Mouse (Mus musculus) embryo, embryonic 9.5 days (tissue): ENCODE data around the gene Scn5a.
A peak's percentile ranks its signal among the peaks of the same experiment; 100 is the strongest.

Experiments
- DNase-seq: peaks from one replicate; pipeline ENCODE4 v3.0.0-alpha.2; 2017; ENCODE audit errors: extremely low spot score

Scn5a gene

DNA sequence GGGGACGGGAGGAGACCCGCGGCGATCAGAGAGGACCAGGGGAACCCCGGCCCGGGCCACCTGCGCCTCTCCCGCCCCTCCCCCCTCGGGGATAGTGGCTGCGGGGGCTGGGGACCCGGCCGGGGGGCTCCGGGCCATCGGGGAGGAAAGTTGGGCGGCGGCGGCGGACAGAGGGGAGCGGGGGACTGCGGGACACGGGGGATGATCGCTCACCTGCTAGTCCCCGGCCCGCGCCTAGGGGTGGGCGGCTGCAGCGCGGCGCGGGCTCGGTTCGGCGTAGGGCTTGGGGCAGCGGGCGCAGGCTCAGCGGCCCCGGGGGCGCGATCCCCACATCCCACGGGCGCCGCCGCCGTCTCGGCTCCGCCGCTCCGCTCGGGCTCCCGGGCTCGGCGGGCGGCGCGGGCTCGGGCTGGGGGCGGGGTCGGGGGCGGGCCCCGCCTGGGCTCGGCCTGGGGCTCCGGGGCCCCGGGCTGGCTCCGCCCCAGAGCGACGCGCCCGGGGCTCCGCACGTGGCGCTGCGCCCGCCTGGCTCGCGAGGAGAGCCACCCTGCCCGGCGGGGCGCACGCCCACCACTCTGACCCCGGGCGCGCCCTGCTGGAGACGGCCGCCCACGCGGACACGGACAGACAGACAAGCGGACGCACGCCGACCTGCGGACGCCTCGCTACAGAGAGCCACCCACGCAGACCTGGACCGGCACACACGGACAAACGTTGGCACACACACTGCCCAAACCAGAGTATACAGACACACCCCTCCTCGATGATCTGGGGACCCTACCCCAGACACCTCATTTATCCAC lies at the start of gene Scn5a:
TSS of gene Scn5a (minus strand) at position 381 of the 803 bp plus-strand sequence.
- no peak for DNase-seq

DNA sequence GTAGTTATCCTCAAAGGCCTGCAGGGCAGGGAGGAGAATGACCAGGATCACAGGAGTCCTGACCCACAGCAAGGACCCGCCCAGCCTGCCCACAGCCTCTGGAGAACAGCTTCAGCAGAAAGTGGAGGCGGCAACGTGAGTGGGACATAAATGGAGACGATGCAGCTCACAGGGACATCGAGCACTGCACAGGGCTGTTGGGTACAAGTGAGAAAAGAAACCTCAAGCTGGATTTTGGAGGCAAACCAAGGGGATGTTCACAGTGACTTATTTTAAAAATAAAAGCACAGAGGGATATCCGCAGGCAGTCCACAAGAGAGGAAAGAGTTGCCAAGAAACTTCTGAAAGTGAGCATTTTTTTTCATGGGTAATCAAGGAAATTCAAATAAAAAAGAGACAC lies 48.4 kb upstream of the Scn5a start:
- no peak for DNase-seq

DNA sequence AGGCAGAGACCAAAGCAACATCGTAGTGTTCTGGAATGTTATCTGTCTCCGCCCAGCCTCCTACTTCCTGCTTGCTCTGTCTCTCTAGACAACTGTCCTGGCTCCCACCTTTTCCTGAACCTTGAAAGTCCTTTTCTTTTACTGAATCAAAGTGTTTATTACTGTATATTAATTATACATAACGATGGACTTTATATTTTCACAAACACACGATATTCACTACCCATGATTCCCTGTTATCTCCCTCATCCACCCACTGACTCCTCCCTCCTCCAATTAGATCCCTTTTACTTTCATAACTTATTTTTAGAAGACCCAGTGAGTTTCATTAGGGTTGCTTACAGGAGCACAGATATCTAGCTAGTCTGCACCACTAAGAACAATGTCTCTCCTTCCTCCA lies 45.3 kb upstream of the Scn5a start:
- no peak for DNase-seq

DNA sequence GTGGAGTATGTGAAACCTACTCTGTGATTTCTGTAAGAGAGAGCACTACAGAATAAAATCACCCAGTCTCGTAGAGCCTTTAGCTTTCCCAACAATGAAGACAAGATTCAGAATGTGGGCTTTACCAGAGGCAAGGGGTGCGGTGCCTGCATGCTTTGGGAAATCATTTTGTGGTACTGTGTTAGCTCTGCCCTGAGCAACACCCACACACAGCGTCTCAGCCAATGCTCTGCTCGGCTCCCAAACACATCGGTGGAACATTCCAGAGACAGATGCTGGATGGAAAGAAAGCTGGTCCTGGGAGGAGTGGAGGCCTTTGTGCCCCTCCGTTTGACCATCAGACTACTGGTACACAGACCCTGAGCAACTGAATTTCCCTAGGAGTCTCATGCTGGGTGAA lies 36.0 kb upstream of the Scn5a start:
- no peak for DNase-seq

DNA sequence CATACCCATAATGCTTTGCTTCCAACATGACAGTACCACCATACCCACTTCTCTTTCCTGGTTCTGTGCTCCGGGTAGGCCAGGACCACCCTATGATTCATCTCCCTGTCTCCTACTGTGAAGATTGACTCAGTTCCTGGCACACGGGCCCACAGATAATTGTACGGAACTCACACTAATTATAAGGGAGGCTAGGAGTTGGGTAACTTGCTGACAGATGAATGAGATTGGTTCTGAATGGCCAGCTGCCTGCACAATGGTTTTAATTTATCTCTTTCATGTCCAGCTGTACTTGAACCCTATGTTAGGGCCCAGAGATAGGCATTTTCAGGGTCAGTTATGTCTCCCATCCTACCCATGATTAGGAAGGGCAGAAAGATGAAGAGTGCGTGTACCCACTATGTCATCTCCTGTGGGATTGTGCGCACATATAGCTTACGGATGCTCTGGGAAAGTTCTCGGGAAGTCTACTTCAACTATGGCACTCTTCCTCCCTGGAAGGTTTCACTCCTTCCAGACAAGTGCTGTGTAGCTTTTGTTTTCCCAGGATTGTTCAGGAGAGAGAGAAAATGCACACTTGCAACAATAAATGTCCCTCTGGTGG lies 31.8 kb upstream of the Scn5a start:
- DNase-seq: no peak

DNA sequence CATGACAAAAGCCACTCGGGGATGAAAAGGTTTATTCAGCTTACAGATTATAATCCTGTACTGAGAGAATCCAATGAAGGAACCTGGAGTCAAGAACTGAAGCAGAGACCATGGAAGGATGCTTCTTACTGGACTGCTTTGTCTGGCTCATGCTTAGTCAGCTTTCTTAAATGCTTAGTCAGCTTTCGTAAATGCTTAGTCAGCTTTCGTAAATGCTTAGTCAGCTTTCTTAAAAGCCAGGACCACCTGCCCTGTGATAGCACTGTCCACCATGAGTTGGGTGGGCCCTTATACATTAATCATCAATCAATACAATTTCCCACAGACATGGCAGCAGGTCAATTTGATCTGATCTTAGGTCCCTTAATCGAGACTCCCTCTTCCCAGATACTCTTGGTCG lies 28.1 kb upstream of the Scn5a start:
- no peak for DNase-seq

DNA sequence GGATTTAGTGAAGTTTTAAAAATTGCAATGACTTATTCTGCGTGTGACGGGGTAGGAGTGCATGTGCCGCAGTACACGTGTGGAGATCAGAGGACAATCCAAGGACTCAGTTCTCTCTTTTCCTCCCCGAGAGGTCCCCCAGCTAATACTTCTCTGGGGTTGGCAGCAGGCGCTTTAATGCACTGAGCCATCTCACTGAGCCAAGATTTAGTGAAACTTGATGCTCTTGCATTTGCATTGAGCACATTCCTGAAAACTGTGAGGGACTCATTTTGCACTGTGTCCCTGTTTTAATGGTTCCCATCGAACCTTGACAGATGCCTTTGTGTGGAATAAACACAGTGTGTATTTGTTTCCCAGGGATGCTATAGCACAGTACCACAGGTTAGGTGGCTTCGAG lies 25.8 kb upstream of the Scn5a start:
- no peak for DNase-seq

DNA sequence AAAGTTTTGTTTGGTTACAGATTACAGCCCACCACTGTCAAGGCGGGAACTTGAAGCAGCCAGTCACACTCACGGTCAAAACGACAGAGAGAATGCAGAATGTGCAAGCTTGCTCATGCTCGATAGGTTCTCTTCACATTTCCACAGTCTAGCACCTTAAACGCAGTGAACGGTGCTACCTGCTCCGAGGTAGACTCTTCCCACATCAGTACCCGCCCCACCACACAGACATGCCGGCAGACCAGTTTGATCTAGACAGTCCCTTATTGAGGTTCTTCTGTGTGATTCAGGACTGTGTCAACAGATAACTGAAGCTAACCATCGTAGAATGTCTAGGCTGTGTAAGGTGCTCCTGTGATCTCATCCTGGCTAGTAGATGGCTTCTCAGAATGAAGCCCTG lies 19.7 kb upstream of the Scn5a start:
- DNase-seq: no peak

DNA sequence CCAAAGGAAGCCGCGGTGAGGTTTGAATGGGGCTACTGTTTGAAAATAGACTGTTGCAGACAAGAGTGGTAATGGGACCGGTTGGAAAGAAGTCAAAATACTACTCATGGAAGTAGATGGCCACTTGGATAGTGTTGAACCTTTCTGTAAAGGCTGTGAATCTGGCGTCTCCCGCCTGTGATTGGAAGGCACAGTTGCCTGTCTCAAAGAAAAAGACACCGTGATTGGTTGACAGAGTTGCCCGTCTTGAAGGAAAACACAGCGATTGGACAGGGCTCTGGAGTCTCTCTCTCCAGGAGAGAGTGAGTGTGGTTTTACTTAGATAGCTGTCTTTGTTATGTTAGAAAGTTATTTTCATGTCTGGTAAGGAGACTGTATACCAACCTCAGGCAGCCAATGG lies 18.5 kb upstream of the Scn5a start:
- DNase-seq: no peak

DNA sequence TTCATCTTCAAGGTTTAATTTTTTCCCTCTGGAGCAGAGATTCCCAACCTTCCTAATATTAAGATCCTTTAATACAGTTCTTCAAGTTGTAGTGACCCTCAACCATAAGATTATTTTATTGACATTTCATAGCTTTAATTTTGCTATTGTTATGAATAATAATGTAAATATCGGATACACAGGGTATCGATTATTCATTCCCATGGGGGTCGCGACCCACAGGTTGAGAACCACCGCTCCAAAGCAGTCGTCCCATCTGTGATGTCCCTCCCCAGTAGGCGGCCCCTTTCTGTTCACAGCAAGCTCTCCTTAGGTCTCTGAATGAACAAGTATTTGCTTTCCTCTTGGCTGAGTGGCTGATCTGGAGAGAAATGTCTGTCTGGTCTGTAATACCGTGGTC lies 10.8 kb upstream of the Scn5a start:
- no peak for DNase-seq

DNA sequence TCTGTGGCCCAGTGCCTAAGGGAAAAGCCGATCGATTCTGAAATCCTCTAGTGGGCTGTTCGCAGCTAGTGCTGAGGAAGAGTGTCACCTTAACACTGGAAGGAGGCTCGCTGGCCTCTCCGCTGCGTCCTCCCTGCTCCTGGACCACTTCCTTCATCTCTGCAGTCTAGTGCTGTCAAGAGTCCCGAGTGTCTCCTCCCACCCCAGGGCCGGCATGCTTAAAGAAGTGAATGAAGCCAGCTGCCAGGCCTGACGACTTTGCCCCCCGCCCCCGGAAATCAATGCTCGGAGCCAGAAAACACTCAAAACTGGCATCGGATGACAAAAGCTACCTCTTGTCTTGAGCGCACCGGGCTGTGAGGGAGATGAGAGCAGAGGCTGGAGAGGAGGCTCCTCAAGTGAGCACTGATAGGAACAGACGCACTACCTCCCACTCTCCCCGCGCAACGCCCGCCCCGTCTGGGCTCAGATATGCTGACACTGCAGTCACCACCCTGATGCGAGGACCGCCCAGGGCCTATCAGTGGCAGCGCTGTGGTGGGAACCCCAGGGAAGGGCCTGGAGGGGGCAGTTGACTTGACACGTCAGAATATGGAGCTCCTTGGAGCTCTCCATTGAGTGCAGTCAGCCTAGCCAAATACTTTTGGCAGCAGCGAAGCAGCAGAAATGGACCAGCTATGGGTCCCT lies 10.1 kb upstream of the Scn5a start:
- no peak for DNase-seq

DNA sequence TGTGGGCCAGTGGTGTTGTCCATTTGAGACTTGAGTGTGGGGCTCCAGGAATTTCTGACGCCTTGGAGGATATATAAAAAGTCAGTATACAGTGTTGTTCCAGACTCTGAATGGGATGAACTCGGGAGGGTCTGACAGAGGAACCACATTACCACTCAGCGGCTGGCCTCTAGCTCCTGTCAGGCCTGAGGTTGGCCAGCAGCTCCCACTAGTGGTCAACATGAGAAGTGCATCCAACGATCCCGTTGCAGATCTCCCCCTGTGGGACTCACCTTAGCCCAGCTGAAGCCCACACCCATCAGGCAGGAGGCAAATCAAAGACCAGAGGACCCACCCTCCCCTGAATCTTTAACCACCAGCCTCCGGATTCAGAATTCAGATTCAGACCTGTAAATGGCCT lies 1.9 kb upstream of the Scn5a start:
- peak; percentile 80 for DNase-seq

DNA sequence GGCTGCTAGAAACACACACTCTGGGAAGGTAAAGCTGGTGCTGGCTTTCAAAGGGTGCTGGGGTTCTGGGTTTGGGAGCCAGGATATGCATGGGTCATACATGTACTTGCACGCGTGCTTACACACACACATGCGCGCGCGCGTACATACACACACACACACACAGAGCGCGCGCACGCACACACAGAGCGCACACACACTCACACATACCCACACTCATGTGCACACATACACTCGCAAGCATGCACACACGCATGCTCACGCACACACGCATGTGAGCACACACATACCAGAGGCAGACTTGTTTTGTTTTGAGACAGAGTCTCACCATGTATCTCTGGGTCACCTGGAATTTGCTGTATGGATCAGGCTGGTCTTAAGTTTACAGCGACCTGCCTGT lies 1.4 kb upstream of the Scn5a start:
- DNase-seq: no peak

DNA sequence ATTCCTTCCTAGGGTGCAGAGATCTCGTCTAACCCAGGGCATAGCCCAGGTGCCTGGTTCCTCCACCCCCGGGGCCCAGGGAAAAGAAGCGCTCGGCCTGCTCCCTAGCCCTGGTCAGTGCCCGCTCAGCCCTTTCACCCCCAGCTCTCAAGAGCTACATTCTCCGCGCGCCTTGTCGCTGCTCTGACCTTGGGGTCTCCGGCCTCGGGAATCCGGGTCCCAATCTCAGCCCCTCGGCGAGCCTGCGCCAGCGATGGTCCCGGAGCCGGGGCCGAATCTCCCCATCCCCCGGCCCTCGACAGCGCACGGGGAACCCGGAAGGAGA lies 543 bp downstream of the Scn5a start:
- peak; percentile 45 for DNase-seq

DNA sequence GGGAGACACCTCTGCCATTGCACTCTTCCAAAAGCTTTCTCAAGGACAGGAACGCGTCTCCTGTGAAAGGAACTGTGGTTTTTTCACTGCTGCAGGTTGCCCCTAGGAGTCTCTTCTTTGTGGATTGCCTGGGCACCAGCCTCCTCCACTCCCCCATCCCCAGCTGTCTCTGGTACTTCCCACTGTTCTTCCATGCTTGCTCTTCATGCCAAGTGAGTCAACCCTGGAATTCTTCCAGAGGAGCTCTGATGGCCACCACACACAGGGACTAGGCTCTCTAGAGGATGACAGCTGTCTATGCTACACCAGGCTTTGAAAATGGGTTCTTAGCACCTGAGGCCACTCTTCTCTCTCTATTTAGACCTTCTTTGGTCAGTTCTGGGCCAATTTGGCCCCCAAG lies 1.8 kb downstream of the Scn5a start:
- DNase-seq: no peak

DNA sequence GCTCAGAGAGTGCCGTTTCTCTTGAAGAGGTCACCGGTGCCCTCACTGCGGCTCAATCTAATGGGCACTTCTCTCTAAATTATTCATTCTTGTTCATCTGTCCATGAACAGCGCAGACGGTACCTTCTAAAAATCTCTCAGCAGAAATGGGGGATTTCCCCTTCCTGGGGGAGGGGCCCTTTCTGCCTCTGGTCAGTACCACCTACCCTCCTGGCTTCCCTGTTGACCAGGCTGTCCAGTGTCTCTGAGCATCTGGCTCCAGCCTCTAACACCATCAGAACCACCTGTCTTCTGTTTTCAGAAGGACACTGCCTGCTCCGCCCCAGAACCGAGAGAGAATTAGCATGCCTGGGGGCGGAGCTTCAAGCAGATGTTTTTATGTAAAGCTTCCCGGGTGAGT lies 3.1 kb downstream of the Scn5a start:
- no peak for DNase-seq

DNA sequence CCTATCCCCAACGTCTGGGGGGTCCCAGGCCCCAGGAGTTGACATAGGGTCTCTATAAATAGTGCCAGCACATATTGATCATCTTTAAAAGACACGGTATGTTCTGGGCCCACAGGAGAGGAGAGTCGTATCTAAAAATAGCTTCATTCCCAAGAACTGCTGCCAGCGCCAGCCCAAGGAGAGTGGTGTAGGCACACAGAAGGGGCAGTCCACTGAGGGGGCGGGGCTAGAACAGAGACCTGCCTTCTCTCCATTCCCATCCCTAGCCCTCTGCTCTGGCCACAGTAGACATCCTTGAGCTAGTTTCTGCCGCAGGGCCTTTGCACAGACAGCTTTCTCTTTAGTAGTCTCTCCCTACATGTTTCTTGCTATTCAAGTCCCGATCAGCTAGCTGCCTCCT lies 4.5 kb downstream of the Scn5a start:
- no peak for DNase-seq

DNA sequence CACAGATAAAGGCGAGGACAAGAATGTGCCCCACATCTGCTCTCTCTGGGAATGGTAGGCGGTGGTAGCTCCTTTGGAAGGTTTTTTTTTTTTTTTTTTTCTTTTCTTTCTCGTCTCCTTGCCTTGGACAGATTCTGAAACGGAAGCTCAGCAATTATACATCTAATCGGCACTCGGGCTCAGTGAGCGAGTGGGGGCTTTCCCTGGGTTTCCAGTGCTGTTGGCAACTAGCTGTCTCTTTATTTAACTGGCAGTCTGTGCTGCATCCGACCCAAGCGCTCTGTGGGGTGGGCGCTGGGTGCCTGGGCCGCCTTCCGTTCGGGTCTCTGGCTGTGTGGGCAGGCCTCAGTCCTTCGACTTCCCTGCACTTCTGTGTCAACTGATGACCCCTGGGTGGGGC lies 5.8 kb downstream of the Scn5a start:
- no peak for DNase-seq

DNA sequence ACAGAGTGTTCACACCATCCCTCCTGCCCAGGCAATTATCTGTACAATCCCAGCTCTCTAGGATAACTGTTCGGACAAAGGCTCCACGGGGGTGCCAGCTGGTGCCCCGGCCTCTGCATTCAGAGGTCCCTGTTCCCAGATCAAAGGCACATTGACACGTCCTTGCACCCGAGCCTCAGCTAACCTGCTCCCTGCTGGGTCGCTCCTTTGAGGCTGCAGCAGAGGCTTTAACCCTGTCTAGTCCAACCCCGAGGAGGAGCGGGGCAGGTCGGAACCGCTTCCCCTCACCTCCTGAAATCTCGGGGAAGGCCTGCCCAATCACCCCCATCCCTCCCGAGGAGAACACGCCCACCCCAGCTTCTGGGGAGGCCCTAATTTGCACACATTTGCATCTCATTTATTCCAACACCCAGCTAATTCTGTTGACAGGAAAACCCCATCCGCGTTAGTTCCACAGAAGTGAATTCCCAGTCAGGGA lies 7.4 kb downstream of the Scn5a start:
- DNase-seq: peak; percentile 47

DNA sequence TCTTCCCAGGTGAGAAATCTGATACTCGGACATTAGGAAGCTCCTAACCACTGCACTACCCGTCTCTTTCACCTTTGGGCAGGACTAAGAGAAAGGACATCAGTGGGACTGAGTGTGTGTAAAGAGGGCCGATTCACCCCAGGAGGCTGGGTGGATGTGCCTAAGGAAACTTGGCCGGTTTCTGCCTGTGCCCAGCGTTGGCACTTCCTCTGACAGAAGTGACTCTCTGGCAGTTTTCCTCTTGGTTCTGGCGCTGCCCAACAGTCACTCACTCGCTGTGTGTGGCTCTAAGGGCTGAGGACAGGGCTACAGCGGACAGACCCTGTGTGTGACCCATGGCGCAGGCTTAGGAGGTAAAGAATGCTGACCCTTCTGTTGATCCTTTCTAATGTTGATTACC lies 8.2 kb downstream of the Scn5a start:
- DNase-seq: no peak

DNA sequence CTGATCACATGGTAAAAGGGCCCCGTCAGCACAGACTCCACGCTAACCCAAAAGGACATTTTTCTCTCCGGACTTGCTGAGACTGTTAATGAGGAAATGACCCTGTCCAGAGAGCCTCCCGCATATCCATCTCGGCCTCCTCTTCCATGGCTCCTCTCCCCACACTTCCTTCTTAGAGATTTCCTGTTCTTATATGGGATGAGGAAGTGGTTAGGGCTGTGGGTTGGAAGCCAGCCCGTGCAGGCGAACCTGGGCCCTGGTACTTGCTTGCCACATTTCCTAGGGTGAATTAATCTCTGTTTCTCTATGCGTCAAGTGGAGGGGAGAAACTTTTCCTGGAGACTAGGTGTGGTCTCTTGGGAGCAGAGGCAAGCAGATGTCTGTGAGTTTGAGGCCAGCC lies 10.1 kb downstream of the Scn5a start:
- DNase-seq: no peak

DNA sequence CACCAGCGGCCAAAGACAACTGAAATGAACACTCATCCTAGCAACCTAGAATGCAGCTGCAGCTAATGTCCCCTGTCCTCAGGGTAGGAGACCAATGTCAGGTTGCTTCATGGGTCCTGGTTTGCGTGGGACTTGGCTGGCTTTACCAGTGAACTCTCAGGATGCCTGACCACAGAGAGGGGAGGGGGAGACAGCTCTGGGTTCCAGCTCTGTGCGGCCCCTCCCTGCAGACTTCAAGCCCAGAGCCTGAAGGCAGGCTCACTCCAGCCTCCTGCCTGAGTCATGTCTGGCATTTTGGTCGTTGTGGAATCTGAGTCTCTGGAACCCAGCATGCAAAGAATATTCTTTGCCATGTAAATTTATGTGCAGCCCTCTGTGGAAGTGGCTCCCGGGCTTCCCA lies 11.0 kb downstream of the Scn5a start:
- DNase-seq: no peak

DNA sequence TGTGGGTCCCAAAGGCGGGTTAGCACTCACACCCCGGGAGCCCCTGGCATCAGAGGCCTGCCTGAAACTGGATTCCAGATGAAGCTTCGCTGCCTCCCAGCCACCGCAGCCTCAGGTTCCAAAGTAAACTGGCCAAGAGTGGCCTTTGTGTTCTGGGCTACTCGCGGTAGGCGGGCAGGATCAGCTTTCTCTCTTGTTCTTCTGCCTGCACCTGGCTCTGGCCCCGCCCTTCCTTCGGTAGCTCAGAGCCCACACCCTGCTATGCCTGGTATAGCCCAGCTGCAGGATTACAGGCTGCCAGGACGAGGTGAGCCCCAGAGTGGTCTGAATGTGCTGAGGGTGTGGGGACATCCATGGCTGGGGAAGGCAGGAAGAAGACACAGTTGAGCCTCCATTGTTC lies 12.6 kb downstream of the Scn5a start:
- DNase-seq: no peak
